Mouse (Mus musculus) layer of hippocampus, postnatal 36 days (tissue): ENCODE data around the gene Rab42. TPM values are rescaled to one million over a fixed set of nuclear protein-coding genes. Genes with fewer than 3 reads are reported as not detected.

ENCODE experiments used
- DNase-seq, 2 experiments: peaks; one replicate each; pipeline ENCODE4 v3.0.0; 2022
- total RNA-seq, 2 experiments: library from RNA; stranded (reverse); gene quantifications; 2 replicates each; pipeline ENCODE4 v1.2.3; 2021

Gene Rab42
- total RNA-seq, 2 experiments from 2014 or later: 1.2 to 2.6 TPM

- peak; percentile 73 to 76 for DNase-seq
These were observed 33.2 kb downstream of the Rab42 start for GRCm38 (mm10) chr4:132269740-132270560.

GRCm38 (mm10) chr4:132268871-132269739 lies 34.1 kb downstream of the Rab42 start:
- no peak for DNase-seq

- DNase-seq: peak in 1 of 2 experiments; percentile 33
These were observed 36.3 kb downstream of the Rab42 start for GRCm38 (mm10) chr4:132266835-132267349.

- DNase-seq: no peak
These were observed 39.9 kb downstream of the Rab42 start for GRCm38 (mm10) chr4:132263313-132263712.

- DNase-seq: no peak
These were observed 40.9 kb downstream of the Rab42 start for GRCm38 (mm10) chr4:132262358-132262616.

- DNase-seq: peak; percentile 68 to 72
These were observed 41.4 kb downstream of the Rab42 start, which contains the start of gene Gmeb1 for GRCm38 (mm10) chr4:132261514-132262357. Gene Gmeb1, minus strand, starts transcription at chr4:132261602.

GRCm38 (mm10) chr4:132260404-132261379 lies 42.5 kb downstream of the Rab42 start:
- no peak for DNase-seq

GRCm38 (mm10) chr4:132259248-132259647 lies 43.9 kb downstream of the Rab42 start:
- DNase-seq: no peak

- DNase-seq: no peak
These were observed 46.8 kb downstream of the Rab42 start for GRCm38 (mm10) chr4:132256384-132256783.

GRCm38 (mm10) chr4:132254986-132255385 lies 48.2 kb downstream of the Rab42 start:
- no peak for DNase-seq

- DNase-seq: no peak
These were observed 49.6 kb downstream of the Rab42 start for GRCm38 (mm10) chr4:132253622-132254021.

GRCm38 (mm10) chr4:132253128-132253527 lies 50.1 kb downstream of the Rab42 start:
- DNase-seq: no peak

Other genes starting within 250 kb of the Rab42 start
- not detected for gene Gm10300, start 228.7 kb downstream of the Rab42 start, total RNA-seq
- 10 to 100 TPM; 16.9 to 23.7 TPM for gene Epb41, start 228.1 kb downstream of the Rab42 start, total RNA-seq
- 10 to 100 TPM; 10.7 to 11.3 TPM for gene Oprd1, start 158.9 kb downstream of the Rab42 start, total RNA-seq
- gene Ythdf2, start 91.1 kb downstream of the Rab42 start, total RNA-seq: 10 to 100 TPM; 43.8 to 47.7 TPM
- gene Gmeb1, start 41.8 kb downstream of the Rab42 start, total RNA-seq: 10 to 100 TPM; 21.3 to 24.7 TPM
- 10 to 100 TPM; 23.6 to 23.7 TPM for gene Taf12, start 29.0 kb downstream of the Rab42 start, total RNA-seq
- 10 to 100 TPM; 18.6 to 19.6 TPM for gene Trnau1ap, start 26.2 kb upstream of the Rab42 start, total RNA-seq
- gene Rcc1, start 50.2 kb upstream of the Rab42 start, total RNA-seq: 10 to 100 TPM; 11.9 to 13.4 TPM
- 10 to 100 TPM in 1 of 2 experiments, 1 to 10 TPM in 1; 8.3 to 12.8 TPM for gene Phactr4, start 119.1 kb upstream of the Rab42 start, total RNA-seq
- 10 to 100 TPM in 1 of 2 experiments, 1 to 10 TPM in 1; 8.8 to 10.4 TPM for gene Med18, start 160.5 kb upstream of the Rab42 start, total RNA-seq
- 10 to 100 TPM; 12.8 to 13.5 TPM for gene Sesn2, start 207.1 kb upstream of the Rab42 start, total RNA-seq
- 100 to 1,000 TPM; 415 to 443 TPM for gene Atpif1, start 230.3 kb upstream of the Rab42 start, total RNA-seq
- 10 to 100 TPM; 77.9 to 86.7 TPM for gene Dnajc8, start 232.2 kb upstream of the Rab42 start, total RNA-seq